In the genomic region with DNA sequence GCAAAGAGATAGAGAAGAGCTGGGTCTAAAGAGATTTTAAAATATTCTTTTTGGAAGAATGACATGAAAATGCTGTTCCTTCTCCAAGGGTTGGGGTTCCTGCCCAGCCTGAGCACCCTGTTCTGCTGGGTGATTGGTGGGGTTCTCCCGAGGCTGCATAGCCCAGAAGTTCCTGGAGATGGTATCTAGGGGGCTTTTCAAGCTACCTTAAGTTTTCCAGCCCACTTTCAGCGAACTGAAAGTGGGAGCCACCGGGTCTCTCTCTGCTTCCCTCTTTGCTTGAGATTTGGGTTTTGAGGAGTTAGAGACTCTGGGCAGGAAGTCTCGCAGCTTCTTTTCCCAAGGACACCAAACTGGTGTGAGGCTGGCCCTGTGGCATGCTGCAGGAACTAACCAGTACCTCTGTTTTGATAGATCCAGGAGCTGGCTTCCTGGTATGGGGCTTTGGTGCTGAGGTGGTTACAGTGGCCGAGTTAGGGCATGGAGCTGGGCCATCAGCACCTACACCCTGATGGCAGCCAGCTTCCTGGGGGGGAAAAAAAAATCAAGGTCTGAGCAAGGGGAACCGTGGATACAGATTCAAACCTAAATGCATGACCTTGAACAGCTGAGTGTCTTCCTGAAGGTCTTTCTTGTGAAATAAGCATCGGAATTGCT, we compare ENCODE assay signal across 8 mouse cellular contexts. TPM values are rescaled to one million over a fixed set of nuclear protein-coding genes. Genes with fewer than 3 reads are reported as not detected.
DNase-seq lines count a peak whose midpoint lies in the region; ATAC-seq and TF ChIP-seq lines count a peak whose summit lies in the region.

No protein-coding gene starts in this region.

- peak overlapping the region; percentile 37; the same call in 1 of the 2 replicates for H3K9ac ChIP-seq in embryonic facial prominence, embryonic 15.5 days

- intact Hi-C loops in left cerebral cortex, adult 2 months (cut with DNase I) = no loop called here
- intact Hi-C loops in left cerebral cortex, postnatal 4 days (cut with DNase I) = no loop called here

- no peak for TF ChIP-seq POLR2A in myocyte (IDR thresholded peaks at IDR 0.05; ENCODE audit: insufficient read length, low read depth)

- no peak for DNase-seq in left cerebral cortex, adult 2 months (ENCODE audit: extremely low spot score in 1 of 2, low spot score in 2 of 2)
- no peak for DNase-seq in left cerebral cortex, postnatal 4 days
- DNase-seq in kidney, adult 9 months = peak; percentile 33
- no peak for DNase-seq in urinary bladder, adult 2 months (ENCODE audit: low spot score)
- DNase-seq in ovary, adult 18-20 months (ENCODE audit: low spot score) = no peak
- no peak for DNase-seq in urinary bladder, postnatal 25 days (ENCODE audit: low spot score)

- H3K4me2 ChIP-seq in embryonic facial prominence, embryonic 15.5 days (replicated peaks) = peak overlapping the region; percentile 71
- H3K4me2 ChIP-seq in myocyte (ENCODE audit: low read depth) = peak overlapping the region; percentile 97

- peaks cover 54% of the 10 kb centered on the region for H3K4me1 ChIP-seq in embryonic facial prominence, embryonic 15.5 days

- H3K36me3 ChIP-seq in embryonic facial prominence, embryonic 15.5 days = peaks cover 5% of the 10 kb centered on the region; the same call in 1 of the 2 replicates
- H3K36me3 ChIP-seq in myocyte (ENCODE audit: control insufficient read depth, insufficient read depth) = no peaks in the 10 kb centered on the region

- WGBS in embryonic facial prominence, embryonic 15.5 days = 61% methylated on average over 7 of the region's 7 CpGs

- H3K9me3 ChIP-seq in embryonic facial prominence, embryonic 15.5 days (replicated peaks) = no peaks in the 10 kb centered on the region

- H3K79me2 ChIP-seq in myocyte (ENCODE audit: control insufficient read depth, insufficient read depth) = peaks cover 70% of the 10 kb centered on the region

- TF ChIP-seq CTCF in left cerebral cortex, adult 2 months (IDR thresholded peaks at IDR 0.05) = no peak

- H3K4me3 ChIP-seq in left cerebral cortex, adult 2 months = peak overlapping the region; percentile 80
- peak overlapping the region; percentile 76 for H3K4me3 ChIP-seq in embryonic facial prominence, embryonic 15.5 days (replicated peaks)
- H3K4me3 ChIP-seq in myocyte = peak overlapping the region; percentile 56

- ATAC-seq in embryonic facial prominence, embryonic 15.5 days (ENCODE audit: insufficient number of reproducible peaks, low FRiP score, low TSS enrichment, low read depth) = no peak

- peak overlapping the region; percentile 84 for H3K27ac ChIP-seq in left cerebral cortex, adult 2 months
- no peak overlapping the region for H3K27ac ChIP-seq in embryonic facial prominence, embryonic 15.5 days (replicated peaks)

- no peaks in the 10 kb centered on the region for H3K27me3 ChIP-seq in embryonic facial prominence, embryonic 15.5 days
- H3K27me3 ChIP-seq in myocyte (ENCODE audit: control insufficient read depth, insufficient read depth, insufficient read length) = no peaks in the 10 kb centered on the region

- H3ac ChIP-seq in myocyte (ENCODE audit: control insufficient read depth, insufficient read length) = no peak overlapping the region

TF ChIP-seq in myocyte, 11 proteins besides CTCF, POLR2A, EP300 and RAD21:
- TF ChIP-seq SRF (IDR thresholded peaks at IDR 0.05; ENCODE audit: control insufficient read depth, insufficient read length, low read depth) = no peak
TF ChIP-seq in myocyte: peak in this region for 0.

RNA-seq across cellular contexts. Expression of a gene that starts 2.2 kb away (rescaled TPM):
- total RNA-seq in left cerebral cortex, adult 2 months (2021) = 10 to 100 TPM; 49.8 to 53.0 TPM
- total RNA-seq in left cerebral cortex, postnatal 4 days (2021) = 10 to 100 TPM; 30.4 to 36.2 TPM
- 11.0 and 11.2 TPM in 2 replicates for polyA plus RNA-seq in embryonic facial prominence, embryonic 15.5 days (2015; fragmentation: Nextera tagmentation; extraction: Ambion mirVana)
- 23.3 TPM for polyA plus RNA-seq in myocyte (2012; fragmentation: generic; extraction: Trizol)
- 30.7 and 43.4 TPM in 2 replicates for polyA plus RNA-seq in urinary bladder, adult 2 months (2012; rRNA removed)

RNA-seq across cellular contexts. Expression of a gene that starts 18.5 kb away (rescaled TPM):
- 10 to 100 TPM; 59.7 to 60.6 TPM for total RNA-seq in left cerebral cortex, adult 2 months (2021)
- total RNA-seq in left cerebral cortex, postnatal 4 days (2021) = 10 to 100 TPM; 52.0 to 52.9 TPM
- 17.0 and 17.2 TPM in 2 replicates for polyA plus RNA-seq in embryonic facial prominence, embryonic 15.5 days (2015; fragmentation: Nextera tagmentation; extraction: Ambion mirVana)
- polyA plus RNA-seq in myocyte (2012; fragmentation: generic; extraction: Trizol) = 53.1 TPM
- 24.7 and 35.5 TPM in 2 replicates for polyA plus RNA-seq in urinary bladder, adult 2 months (2012; rRNA removed)
